Mouse (Mus musculus): ENCODE data around the gene Tmbim6.
A peak's percentile ranks its signal among the peaks of the same experiment; 100 is the strongest.
"Not testable (repeated sequence)": the region's sequence is repeated elsewhere in the genome, so short reads cannot be mapped to it uniquely, and the experiment has no call there.

Gene Tmbim6

DNA sequence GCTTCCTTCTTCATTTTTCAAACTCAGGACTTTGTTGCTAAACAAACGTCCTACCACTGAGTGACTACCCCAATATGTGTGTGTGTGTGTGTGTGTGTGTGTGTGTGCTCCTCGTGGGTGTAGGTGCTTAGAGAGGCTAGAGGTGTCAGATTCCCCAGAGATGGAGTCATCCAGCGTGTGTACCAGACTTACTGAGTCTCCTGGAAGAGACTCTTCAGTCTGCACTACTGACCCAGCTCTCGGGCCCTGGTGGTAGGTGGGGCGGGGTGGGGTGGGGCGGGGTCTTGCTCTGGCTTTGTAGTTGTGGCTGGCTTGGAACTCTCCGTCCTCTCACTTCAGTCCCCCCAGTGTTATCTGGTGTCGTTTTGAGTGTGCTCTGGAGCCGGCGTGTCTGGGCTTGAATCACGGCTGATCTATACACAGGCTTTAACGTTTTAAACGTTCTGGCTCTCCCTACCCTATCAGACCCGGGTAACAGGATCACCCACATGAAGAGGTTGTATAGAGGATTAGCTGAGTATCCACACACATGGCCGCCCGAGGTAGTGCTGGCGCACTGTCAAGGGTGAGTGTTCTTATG lies 25.1 kb downstream of the Tmbim6 start:
- no peak for DNase-seq (ENCODE audit: low spot score in 2 of 2)

DNA sequence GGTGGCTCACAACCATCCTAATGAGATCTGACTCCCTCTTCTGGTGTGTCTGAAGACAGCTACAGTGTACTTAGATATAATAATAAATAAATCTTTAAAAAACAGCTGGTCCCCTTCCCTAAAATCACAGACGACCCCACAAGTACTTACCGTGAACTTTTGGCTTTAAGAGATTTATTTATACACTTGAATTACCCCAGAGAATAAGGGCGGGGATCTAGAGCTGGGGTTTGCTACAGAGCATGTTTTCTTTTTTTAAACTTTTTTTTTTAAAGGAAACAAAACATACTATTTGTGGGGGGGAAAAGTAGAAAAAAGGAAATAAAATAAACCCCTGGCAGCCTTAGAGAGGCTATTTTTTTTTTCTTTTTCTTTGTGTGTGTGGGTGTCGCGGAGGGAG lies 27.4 kb downstream of the Tmbim6 start:
- DNase-seq (ENCODE audit: low spot score in 2 of 2), result no peak

DNA sequence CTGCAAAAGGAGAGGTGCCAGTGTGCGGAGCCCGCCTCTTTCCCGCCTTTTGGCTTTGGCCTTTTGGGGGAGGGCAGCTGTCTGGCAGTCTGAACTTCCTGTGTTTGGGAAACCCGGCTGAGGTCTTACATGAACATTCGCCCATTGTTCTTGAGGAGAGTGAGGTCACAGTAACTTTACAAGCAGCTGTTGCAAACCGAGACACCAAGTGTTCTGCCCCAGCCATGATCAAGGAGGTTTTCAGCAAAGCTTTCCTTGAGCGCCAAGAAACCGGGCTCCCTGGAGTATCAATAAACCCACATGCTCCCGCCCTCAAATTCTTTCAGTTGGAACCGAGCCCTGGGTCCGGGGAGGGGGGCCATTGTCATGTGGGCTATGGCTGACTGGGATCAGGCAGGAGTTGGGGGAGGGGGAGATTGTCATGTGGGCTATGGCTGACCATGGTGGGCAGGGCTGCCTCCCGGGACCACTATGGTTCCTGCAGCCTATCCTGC lies 27.9 kb downstream of the Tmbim6 start:
- DNase-seq (ENCODE audit: low spot score in 2 of 2), result peak; percentile 58 to 64

DNA sequence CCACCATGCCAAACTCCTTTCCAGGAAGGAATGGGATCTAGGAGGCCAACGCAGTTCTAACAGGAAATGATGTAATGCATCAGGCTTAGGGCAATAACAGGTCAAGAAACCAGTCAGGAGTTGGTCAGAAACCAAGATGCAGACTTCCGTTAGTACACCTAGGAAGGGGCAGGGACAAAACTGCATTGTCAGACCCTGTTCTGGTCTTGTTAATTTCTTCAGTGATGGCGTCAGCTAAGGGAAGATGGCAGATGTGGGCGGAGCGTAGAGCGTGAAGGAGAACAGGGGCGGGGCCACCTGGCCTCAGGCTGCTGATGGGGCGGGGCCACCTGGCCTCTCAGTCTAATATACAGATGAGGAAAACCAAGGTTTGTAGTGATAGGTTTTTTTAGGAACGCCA lies 28.5 kb downstream of the Tmbim6 start:
- DNase-seq (ENCODE audit: low spot score in 2 of 2), result no peak

DNA sequence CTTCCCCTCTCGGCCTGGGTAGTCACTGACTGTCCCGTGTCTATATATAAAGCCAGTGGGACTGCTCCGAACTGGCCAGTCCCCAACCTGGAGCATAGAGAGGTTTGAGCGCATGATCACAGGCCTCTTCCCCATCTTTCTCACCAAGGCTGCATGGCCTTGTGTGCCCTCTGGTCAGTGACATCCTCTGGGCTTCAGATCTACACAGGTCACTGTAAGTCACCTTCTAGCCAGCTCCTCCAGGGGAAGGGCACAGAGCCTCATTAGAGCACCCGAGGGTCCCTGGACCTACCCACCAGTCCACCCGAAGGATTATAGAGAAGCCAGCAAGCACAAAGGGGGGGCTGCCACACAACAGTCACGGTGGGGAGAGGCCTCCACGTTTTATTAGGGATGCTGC lies 29.0 kb downstream of the Tmbim6 start:
- DNase-seq (ENCODE audit: low spot score in 2 of 2), result no peak

DNA sequence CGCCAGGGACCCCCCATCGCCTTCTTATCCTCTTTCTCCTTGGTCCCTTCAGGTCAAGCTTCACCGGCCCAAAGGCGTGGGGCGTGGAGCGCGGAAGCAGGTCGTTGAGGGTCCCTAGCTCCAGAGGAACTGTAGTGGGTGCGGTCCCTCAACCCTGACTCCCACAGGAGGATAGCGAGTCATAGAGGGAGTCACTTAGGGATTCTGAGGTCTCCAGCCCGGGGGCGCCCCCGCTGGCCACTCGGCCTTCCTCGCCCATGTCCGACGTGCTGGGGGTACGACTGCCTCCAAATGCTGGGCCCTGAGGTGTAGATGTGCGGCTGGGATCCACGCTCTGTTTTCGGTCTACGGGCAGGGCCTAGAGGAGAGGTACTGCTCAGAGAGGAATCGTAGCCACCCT lies 29.9 kb downstream of the Tmbim6 start:
- no peak for DNase-seq (ENCODE audit: low spot score in 2 of 2)

DNA sequence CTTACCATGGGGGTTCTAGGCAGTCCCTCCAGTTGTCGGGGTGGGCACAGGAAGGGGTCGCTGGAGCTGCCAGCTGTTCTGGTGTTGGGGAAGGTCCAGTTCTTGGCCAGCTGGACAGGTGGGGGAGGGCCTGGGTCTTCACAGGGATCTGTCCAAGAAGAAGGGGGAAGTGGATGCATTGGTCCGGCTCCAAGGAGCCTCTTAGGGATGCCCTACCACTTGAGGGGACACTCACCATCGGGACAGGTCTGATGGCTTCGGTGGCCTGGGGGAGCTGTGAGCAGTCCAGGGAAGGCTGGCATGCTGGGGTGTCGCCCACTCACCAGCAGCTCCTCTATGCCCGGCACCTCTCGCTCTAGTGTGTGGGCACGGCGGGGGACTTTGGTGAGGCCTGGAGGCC lies 30.4 kb downstream of the Tmbim6 start:
- DNase-seq (ENCODE audit: low spot score in 2 of 2), result no peak

DNA sequence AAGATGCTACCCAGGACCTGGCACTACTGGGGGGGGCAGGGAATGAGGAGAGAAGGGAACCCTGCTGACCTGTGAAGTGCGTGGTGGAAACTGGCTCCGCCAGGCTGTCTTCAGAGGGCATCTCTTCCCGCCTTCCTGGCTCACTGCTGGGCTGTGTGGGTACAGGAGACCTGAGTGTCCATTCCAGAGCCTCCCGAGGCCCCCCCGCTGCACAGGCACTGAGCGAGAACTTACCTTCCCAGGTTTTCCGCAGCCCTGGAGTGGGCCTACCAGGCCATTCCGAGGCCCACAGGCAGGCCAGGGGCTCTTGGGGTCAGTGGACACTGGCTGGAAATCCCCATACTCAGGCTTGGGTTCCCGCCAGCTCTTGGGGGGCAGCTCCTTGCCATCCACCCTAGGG lies 31.2 kb downstream of the Tmbim6 start:
- no peak for DNase-seq (ENCODE audit: low spot score in 2 of 2)

DNA sequence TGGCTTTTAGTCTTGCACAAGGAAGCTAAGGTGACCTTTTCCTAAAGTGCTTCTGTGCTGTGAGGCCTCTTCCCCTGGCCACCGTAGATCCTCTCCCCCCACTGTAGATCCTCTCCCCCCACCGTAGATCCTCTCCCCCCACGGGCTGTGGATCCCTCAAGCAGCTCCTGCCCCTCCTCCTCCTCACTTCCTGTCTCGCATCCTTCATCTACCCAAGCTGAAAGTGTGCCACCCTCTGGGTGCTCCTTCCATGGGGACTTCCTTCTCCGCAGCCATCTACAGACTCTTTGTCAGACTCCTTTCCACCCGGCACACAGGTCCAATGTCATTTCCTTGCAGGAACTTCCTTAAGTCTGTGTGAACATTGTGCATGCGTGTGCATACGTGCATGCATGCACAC lies 37.7 kb downstream of the Tmbim6 start:
- DNase-seq (ENCODE audit: low spot score in 2 of 2), result no peak

DNA sequence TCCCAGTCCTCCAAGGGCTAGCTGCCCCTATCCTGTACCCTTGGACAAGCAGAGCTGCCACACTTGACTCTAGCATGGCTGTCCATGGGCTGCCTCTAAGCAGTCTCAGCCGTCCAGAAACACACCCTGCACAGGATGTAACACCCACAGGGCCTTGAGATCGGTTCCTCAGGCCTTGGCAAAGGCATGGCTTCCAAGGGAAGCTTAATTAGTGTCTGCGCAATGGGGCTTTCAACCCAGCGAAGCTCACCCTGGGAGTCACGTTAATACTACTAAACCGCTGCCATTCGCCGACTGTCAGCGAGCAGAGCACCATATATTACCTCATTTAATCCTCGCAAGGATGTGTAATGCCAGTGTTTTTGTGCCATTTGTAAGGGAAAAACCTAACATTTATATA lies 38.4 kb downstream of the Tmbim6 start:
- no peak for DNase-seq (ENCODE audit: low spot score in 2 of 2)

DNA sequence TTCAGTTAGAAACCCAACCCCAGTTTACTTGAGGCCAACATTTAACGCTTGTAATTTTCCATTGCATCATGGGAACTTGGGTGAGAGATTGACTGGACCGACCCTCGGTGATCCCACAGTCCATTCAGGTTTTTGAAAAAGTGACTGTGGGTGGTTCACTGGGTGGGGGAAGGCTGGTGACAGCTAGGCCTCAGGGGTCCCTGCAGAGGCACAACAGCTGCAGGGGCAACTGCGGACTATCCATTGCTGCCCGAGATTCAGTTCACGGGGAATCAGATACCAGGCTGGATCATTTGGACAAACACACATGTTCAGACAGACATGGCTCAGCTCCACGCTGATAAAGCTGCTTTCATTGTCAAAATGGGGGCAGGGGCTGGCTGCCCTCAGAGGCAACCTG lies 38.8 kb downstream of the Tmbim6 start:
- no peak for DNase-seq (ENCODE audit: low spot score in 2 of 2)

DNA sequence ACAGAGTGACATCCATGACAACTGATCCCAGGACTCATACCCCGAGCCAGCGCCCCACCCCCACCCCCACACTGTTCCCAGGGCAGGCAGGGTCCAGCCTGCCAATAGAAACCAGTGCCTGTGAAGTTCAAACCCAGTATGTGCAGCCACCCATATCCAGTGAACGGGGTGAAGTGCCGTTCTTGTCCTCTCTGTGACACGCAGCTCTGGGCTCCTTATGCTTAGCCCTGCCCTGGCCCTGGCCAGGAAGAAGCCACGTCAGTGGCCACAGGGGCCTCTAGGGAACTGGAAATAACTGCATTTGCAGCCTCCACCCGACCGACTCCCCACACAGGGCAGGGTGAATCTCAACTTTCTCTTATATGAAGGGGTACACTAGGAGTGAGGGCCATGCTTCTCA lies 39.3 kb downstream of the Tmbim6 start:
- no peak for DNase-seq (ENCODE audit: low spot score in 2 of 2)

DNA sequence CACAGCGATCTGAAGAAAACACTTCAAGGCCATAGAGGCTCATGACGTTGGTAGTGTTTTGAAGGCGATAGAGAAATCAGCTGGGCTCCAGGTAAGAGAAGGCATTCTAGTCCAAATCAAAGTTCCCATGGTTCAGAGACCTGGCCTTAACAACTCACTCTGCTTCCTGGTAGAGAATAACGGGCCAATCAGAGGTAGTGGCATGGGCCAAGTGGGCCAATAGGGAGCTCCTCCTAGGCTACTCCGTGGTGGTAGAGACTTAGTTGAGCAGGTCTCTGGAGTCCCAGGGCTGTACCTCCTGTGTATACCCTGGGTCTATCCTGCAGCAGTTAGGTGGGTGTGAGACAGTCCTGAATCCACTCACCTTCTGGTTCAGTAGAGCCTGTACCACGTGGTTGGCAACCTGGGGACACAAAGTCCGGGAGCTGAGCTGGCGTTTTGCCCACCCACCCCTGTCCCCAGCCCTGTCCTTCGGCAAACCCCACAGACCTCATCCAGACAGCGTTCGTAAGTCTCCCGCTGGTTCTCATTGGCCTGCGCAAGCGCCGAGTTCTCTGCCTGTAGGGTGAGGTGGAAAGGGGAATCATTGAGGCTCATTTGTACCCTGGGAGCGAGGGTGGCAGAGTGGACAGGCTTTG lies 40.5 kb downstream of the Tmbim6 start:
- DNase-seq (ENCODE audit: low spot score in 2 of 2), result no peak

DNA sequence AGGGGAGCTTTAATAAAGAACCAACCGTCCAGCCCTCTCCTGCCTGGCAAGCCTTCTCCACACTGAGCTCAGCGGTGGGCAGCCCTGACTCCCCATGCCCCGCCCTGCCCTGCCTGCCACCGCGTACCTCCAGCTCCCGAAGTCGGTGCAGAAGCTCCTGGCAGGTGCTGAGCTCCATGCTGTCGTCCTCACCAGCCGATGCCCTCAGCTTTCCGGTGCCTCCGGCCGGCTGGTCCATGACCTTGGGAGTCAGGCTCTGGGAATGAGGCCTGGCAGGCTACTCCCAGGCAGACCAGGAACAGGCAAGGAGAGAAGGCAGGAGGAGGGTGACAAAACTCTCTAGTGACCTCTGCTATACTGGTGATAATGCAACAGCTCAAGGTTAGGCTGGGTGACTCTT lies 41.2 kb downstream of the Tmbim6 start:
- no peak for DNase-seq (ENCODE audit: low spot score in 2 of 2)

DNA sequence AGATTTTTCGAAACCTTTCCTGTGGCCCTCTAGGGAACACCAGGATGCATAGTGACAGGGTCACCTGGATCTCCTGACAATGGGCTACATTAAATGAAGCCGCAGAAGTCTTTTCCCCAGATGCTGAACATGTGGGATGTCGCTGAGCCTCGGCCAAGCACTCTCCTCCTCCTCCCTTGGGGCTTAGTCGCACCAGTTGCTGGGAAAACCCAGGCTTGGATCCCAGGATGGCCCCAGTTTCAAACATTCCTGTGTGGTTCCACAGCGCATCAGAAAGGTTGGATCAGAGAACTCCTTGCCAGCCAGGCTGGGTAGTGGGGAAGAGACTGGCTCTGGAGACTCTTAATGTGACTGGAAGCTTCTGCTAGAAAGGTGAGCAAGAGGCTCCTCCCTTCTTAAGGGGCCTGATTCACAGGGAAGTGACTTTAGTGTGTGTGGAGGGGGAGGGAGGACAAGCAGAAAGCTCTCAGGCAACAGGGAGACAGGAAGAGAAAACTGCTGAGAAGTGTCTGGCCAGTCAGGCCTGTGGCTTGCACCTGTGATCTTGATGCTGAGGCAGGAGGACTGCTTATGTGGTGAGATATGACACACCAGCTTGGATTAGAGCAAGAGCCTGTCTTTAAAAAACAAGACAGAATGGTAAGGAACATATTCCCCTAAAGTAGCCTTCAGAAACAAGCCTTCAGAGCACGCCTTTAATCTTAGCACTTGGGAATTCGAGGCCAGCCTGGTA lies 46.5 kb downstream of the Tmbim6 start:
- no peak for DNase-seq (ENCODE audit: low spot score in 2 of 2)

DNA sequence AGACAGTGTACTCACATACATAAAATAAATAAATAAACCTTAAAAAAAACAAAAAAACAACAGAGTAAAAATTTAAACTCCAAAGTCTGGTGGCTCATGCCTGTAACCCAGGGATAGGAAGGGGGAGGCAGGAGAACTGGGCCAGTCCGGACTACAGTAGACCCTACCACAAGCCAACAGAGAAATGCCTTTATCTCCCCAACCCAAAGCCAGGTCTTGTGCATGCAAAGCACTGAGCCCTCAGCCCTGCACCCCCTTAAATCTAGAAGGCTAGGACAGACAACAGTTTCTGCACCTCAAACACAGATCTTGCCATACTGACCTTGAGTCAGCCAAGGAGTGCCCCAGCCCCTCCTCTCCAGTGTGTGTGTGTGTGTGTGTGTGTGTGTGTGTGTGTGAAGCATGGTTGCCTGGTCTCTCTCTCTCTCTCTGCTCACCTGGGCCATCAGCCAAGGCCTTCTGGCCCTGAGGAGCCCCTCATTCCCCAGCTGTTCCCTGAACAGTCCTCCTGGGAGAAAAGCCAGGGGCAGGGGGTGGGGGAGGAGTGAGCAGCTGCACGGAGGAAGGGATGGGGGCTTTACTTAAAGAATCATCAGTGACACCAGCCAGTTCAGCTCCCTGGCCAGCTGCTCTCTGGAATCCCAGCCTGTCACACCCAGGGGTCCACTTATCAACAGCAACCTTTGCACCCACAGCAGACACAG lies 47.6 kb downstream of the Tmbim6 start:
- DNase-seq (ENCODE audit: low spot score in 2 of 2), result peak in 1 of 2 experiments; percentile 64

DNA sequence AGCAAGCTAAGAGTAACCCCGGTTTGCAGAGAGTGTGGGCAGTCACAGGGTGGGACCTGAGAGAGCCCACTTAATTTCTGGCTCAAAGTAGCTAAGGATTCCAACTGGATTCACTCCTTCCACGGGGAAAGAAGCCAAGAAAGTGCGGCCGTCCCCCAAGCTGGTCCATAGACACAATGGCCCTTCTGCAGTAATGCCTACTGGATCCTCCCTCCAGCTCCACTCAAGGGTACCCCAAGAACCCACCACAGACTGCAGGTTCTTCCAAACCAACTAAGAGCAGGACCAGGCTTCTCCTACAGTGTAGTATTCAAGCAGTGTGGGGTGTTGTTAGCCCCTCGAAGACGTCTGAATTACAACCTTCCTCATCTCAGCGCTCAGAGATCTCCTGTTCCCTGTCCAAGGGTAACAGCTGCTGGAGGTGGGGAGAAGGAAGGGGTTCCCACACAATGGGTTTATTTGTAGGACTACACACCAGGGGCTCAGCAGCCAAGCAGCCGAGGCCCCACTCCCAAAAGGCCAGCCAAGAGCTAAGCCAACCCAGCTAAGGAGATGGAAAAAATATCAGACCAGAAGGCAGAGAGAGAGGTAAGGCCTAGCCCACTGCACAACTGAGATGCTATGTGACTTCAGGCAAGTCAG lies 48.3 kb downstream of the Tmbim6 start:
- DNase-seq (ENCODE audit: low spot score in 2 of 2), result no peak

DNA sequence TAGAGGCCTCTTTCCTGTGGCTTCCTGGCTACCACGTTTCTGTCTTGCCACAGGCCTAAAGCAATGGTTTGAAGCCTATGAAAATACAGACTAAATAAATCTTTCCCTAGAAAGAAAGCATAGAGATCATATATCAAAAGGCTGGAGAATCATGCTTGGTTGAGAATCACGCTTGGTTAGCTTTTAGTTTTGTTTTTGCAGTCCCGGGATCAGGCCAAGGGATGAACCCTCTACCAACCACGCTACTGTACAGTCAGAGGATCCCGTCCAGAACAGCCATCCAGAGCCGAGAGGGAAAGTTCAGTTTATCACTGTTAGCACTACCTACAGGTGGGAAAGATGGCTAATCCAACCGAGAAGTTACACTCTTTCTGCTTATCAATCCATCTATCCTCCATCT lies 49.7 kb downstream of the Tmbim6 start:
- no peak for DNase-seq (ENCODE audit: low spot score in 2 of 2)

DNA sequence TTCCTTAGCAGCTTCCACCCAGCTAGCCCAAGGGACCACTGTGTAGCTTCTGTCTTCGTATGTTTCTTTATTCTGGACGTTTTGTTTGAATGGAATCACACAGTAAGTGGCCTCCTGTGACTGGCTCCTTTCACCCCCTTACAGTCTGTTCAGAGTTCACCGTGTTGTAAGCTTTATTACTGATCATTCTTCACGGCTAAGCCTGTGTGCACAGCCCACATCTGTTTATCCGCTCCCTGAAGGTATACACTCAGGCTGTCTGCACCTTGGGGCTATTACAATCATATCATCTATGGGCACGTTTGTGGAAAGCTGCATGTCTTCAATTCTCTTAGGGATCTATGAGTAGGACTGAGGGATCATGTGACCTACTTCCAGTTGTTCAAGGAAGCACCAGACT lies 52.9 kb downstream of the Tmbim6 start:
- DNase-seq (ENCODE audit: low spot score in 2 of 2), result no peak

DNA sequence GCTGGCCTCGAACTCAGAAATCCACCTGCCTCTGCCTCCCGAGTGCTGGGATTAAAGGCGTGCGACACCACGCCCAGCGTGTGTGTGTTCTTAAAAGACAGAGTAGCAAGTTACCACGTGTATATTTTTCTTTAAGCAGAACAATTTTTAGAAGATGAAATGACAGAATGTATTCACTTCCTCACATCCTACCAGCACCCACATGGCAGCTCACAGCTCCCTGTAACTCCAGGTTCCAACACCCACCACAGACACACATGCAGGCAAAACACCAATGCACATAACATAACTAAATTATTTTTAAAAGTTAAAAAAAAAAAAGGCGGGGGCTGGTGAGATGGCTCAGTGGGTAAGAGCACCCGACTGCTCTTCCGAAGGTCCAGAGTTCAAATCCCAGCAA lies 53.5 kb downstream of the Tmbim6 start:
- DNase-seq (ENCODE audit: low spot score in 2 of 2), result not testable (repeated sequence)

DNA sequence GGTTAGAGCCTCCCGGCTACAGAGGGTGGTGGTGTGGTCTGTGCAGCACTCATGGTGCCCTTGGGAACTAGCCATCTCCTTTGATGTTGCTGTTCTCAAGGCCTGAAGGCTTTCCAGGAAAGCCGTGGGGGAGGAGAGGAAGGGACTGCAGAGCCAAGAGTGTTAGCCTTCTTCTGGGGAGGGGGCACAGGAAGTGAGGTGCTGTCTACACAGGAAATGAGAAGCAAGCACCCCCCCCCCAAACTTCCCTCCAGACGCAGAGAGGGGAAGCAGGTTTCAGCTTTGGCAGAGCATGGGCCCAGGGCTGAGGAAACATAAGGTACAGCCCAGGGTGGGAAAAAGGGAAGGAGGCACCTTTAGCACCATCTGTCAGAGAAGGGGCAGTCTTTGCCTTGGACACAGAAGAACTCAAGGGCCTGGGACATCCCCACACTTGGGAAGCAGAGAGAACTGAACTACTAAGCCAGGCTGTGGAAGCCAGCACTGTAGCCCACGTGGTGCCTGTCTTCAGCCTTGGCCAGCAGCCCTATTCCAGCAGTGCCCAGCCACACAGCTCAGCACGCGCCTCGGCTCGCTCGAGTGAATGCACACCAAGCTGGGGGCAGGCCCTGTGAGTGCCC lies 56.6 kb downstream of the Tmbim6 start:
- DNase-seq (ENCODE audit: low spot score in 2 of 2), result peak; percentile 59 to 63

Data from frontal cortex, postnatal 10 days (tissue).